Mouse (Mus musculus): Measurements from ENCODE around the gene Zfp36l2. TPM values are rescaled to one million over a fixed set of nuclear protein-coding genes. Genes with fewer than 3 reads are reported as not detected.

The Zfp36l2 gene
- total RNA-seq, 2 experiments from 2014 or later: 24.4 to 25.4 TPM

- no peak for DNase-seq (ENCODE audit: low spot score in 2 of 2)
Measured at GRCm38 (mm10) chr17:84154302-84155028, 33.3 kb downstream of the Zfp36l2 start.

- DNase-seq (ENCODE audit: low spot score in 2 of 2): no peak
Measured at GRCm38 (mm10) chr17:84152976-84153786, 34.6 kb downstream of the Zfp36l2 start.

- DNase-seq (ENCODE audit: low spot score in 2 of 2): no peak
Measured at GRCm38 (mm10) chr17:84152206-84152975, 35.4 kb downstream of the Zfp36l2 start.

GRCm38 (mm10) chr17:84151306-84151705 lies 36.4 kb downstream of the Zfp36l2 start:
- DNase-seq (ENCODE audit: low spot score in 2 of 2): no peak

GRCm38 (mm10) chr17:84150291-84150690 lies 37.5 kb downstream of the Zfp36l2 start:
- no peak for DNase-seq (ENCODE audit: low spot score in 2 of 2)

GRCm38 (mm10) chr17:84149566-84149965 lies 38.2 kb downstream of the Zfp36l2 start:
- no peak for DNase-seq (ENCODE audit: low spot score in 2 of 2)

GRCm38 (mm10) chr17:84148499-84149484 lies 39.0 kb downstream of the Zfp36l2 start:
- DNase-seq (ENCODE audit: low spot score in 2 of 2): peak; percentile 60 to 73

- no peak for DNase-seq (ENCODE audit: low spot score in 2 of 2)
Measured at GRCm38 (mm10) chr17:84147183-84148108, 40.3 kb downstream of the Zfp36l2 start.

GRCm38 (mm10) chr17:84146458-84147182 lies 41.1 kb downstream of the Zfp36l2 start:
- no peak for DNase-seq (ENCODE audit: low spot score in 2 of 2)

GRCm38 (mm10) chr17:84145826-84146287 lies 41.9 kb downstream of the Zfp36l2 start:
- DNase-seq (ENCODE audit: low spot score in 2 of 2): no peak

- DNase-seq (ENCODE audit: low spot score in 2 of 2): no peak
Measured at GRCm38 (mm10) chr17:84144762-84145599, 42.8 kb downstream of the Zfp36l2 start.

GRCm38 (mm10) chr17:84144130-84144529 lies 43.6 kb downstream of the Zfp36l2 start:
- DNase-seq (ENCODE audit: low spot score in 2 of 2): no peak

- no peak for DNase-seq (ENCODE audit: low spot score in 2 of 2)
Measured at GRCm38 (mm10) chr17:84143219-84143844, 44.4 kb downstream of the Zfp36l2 start.

GRCm38 (mm10) chr17:84141691-84142090 lies 46.1 kb downstream of the Zfp36l2 start:
- DNase-seq (ENCODE audit: low spot score in 2 of 2): no peak

- no peak for DNase-seq (ENCODE audit: low spot score in 2 of 2)
Measured at GRCm38 (mm10) chr17:84140822-84141507, 46.8 kb downstream of the Zfp36l2 start.

- no peak for DNase-seq (ENCODE audit: low spot score in 2 of 2)
Measured at GRCm38 (mm10) chr17:84137393-84138171, 50.2 kb downstream of the Zfp36l2 start.

Data from layer of hippocampus, postnatal 10 days (tissue).